Mouse (Mus musculus): ENCODE results near the gene Gstp1. TPM values are rescaled to one million over a fixed set of nuclear protein-coding genes. Genes with fewer than 3 reads are reported as not detected.
"Not testable (repeated sequence)": the region's sequence is repeated elsewhere in the genome, so short reads cannot be mapped to it uniquely, and the experiment has no call there.

Gstp1 gene
- polyA plus RNA-seq, 1 experiment = 119 TPM

GRCm38 (mm10) chr19:4071406-4071805, 33.6 kb upstream of the Gstp1 start:
- H3K9ac ChIP-seq (ENCODE audit: low read depth, poor library complexity, severe bottlenecking) = no peak overlapping the region
- TF ChIP-seq EP300 (IDR thresholded peaks at IDR 0.05; ENCODE audit: insufficient read depth, low read depth, low read length) (no peak), POLR2A (IDR thresholded peaks at IDR 0.05; ENCODE audit: insufficient read depth, low read length) (no peak), CTCF (IDR thresholded peaks at IDR 0.05; ENCODE audit: low read depth, low read length) (no peak)
- 0 out of 2 replicates have a peak, but pooled peaks cover under 1% of the 10 kb centered on the region for H3K9me3 ChIP-seq (replicated peaks; ENCODE audit: control insufficient read depth, insufficient read depth, low read length, poor library complexity, severe bottlenecking)
- H3K4me1 ChIP-seq (ENCODE audit: control insufficient read depth, insufficient read depth, low read length) = no peaks in the 10 kb centered on the region
- H3K4me3 ChIP-seq (ENCODE audit: low read depth, low read length) = no peak overlapping the region
- H3K27me3 ChIP-seq (ENCODE audit: control insufficient read depth, insufficient read depth, low read length, poor library complexity, severe bottlenecking) = no peaks in the 10 kb centered on the region
- H3K36me3 ChIP-seq (ENCODE audit: control insufficient read depth, insufficient read depth, low read length, poor library complexity, severe bottlenecking) = no peaks in the 10 kb centered on the region
- no peak overlapping the region for H3K27ac ChIP-seq (ENCODE audit: insufficient read depth, low read length)

DNA sequence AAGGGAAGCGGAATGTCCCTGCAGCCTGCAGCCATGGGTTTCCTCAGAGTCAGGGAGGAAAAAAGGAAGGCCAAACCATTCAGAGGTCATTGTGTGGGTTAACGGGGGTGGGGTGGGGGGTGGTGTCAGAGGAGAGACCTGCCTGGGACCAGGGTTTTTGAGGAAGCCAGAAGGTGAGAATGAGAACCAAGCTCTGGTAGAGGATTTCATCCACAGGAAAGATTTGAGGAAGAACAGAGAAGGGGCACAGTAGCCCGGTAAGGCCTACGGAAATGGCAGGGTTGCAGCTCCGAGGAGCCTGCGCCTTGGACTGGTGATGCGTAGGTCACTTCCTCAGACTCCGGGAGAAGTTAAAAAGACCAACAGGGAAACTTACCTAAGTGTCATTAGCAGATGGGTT, 33.0 kb upstream of the Gstp1 start:
- TF ChIP-seq EP300 (IDR thresholded peaks at IDR 0.05; ENCODE audit: insufficient read depth, low read depth, low read length) (no peak), POLR2A (IDR thresholded peaks at IDR 0.05; ENCODE audit: insufficient read depth, low read length) (no peak), CTCF (IDR thresholded peaks at IDR 0.05; ENCODE audit: low read depth, low read length) (no peak)
- Histone ChIP-seq H3K4me3 (ENCODE audit: low read depth, low read length) (no peak overlapping the region), H3K27ac (ENCODE audit: insufficient read depth, low read length) (no peak overlapping the region), H3K4me1 (ENCODE audit: control insufficient read depth, insufficient read depth, low read length) (no peaks in the 10 kb centered on the region), H3K27me3 (ENCODE audit: control insufficient read depth, insufficient read depth, low read length, poor library complexity, severe bottlenecking) (no peaks in the 10 kb centered on the region), H3K9ac (ENCODE audit: low read depth, poor library complexity, severe bottlenecking) (0 out of 2 replicates have a peak overlapping the region, but pooled peaks have one; percentile 42), H3K9me3 (replicated peaks; ENCODE audit: control insufficient read depth, insufficient read depth, low read length, poor library complexity, severe bottlenecking) (0 out of 2 replicates have a peak, but pooled peaks cover 2% of the 10 kb centered on the region), H3K36me3 (ENCODE audit: control insufficient read depth, insufficient read depth, low read length, poor library complexity, severe bottlenecking) (no peaks in the 10 kb centered on the region)

- Histone ChIP-seq H3K27me3 (ENCODE audit: control insufficient read depth, insufficient read depth, low read length, poor library complexity, severe bottlenecking) (no peaks in the 10 kb centered on the region), H3K4me1 (ENCODE audit: control insufficient read depth, insufficient read depth, low read length) (no peaks in the 10 kb centered on the region), H3K4me3 (ENCODE audit: low read depth, low read length) (no peak overlapping the region), H3K27ac (ENCODE audit: insufficient read depth, low read length) (no peak overlapping the region), H3K36me3 (ENCODE audit: control insufficient read depth, insufficient read depth, low read length, poor library complexity, severe bottlenecking) (no peaks in the 10 kb centered on the region), H3K9ac (ENCODE audit: low read depth, poor library complexity, severe bottlenecking) (0 out of 2 replicates have a peak overlapping the region, but pooled peaks have one; percentile 42), H3K9me3 (replicated peaks; ENCODE audit: control insufficient read depth, insufficient read depth, low read length, poor library complexity, severe bottlenecking) (0 out of 2 replicates have a peak, but pooled peaks cover 2% of the 10 kb centered on the region)
- TF ChIP-seq EP300 (IDR thresholded peaks at IDR 0.05; ENCODE audit: insufficient read depth, low read depth, low read length) = no peak
- no peak for TF ChIP-seq CTCF (IDR thresholded peaks at IDR 0.05; ENCODE audit: low read depth, low read length)
- TF ChIP-seq POLR2A (IDR thresholded peaks at IDR 0.05; ENCODE audit: insufficient read depth, low read length) = no peak
Observed at GRCm38 (mm10) chr19:4070311-4070710, 32.5 kb upstream of the Gstp1 start.

DNA sequence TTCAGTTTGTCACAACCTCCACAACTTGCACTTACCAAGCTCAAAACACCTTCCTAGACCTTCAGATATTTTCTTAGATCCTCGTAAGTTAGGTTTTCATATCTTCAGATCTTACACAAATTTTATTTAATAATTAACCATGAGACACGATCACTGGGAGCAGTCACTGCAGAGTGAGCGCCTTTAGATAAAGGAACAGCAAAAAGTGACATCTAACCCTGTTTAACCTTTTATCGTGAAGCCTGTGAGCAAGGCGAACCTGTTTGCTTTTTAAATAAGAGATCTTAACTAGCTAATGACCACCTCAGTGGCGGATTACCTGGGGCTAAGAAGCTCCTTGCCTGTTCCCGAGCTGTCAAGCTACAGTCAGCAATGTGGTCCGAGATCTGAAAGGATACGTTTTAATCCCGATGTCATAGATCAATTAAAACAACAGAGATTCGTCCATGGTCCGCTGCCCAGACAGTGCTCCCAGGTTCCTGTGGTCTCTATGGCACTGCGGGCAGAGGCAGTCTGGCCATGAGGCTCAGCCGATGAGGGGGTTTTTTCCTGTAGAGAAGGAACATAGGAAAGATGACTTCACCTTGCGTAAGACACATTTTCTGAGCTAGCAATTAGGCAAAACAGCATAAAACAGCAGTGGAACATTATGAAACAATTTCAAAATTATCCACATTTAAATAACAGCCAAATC, 31.1 kb upstream of the Gstp1 start:
- Histone ChIP-seq H3K4me1 (ENCODE audit: control insufficient read depth, insufficient read depth, low read length) (no peaks in the 10 kb centered on the region), H3K9ac (ENCODE audit: low read depth, poor library complexity, severe bottlenecking) (no peak overlapping the region), H3K27ac (ENCODE audit: insufficient read depth, low read length) (no peak overlapping the region), H3K4me3 (ENCODE audit: low read depth, low read length) (no peak overlapping the region), H3K9me3 (replicated peaks; ENCODE audit: control insufficient read depth, insufficient read depth, low read length, poor library complexity, severe bottlenecking) (0 out of 2 replicates have a peak, but pooled peaks cover 2% of the 10 kb centered on the region), H3K27me3 (ENCODE audit: control insufficient read depth, insufficient read depth, low read length, poor library complexity, severe bottlenecking) (no peaks in the 10 kb centered on the region), H3K36me3 (ENCODE audit: control insufficient read depth, insufficient read depth, low read length, poor library complexity, severe bottlenecking) (no peaks in the 10 kb centered on the region)
- no peak for TF ChIP-seq CTCF (IDR thresholded peaks at IDR 0.05; ENCODE audit: low read depth, low read length)
- no peak for TF ChIP-seq POLR2A (IDR thresholded peaks at IDR 0.05; ENCODE audit: insufficient read depth, low read length)
- TF ChIP-seq EP300 (IDR thresholded peaks at IDR 0.05; ENCODE audit: insufficient read depth, low read depth, low read length) = no peak

DNA sequence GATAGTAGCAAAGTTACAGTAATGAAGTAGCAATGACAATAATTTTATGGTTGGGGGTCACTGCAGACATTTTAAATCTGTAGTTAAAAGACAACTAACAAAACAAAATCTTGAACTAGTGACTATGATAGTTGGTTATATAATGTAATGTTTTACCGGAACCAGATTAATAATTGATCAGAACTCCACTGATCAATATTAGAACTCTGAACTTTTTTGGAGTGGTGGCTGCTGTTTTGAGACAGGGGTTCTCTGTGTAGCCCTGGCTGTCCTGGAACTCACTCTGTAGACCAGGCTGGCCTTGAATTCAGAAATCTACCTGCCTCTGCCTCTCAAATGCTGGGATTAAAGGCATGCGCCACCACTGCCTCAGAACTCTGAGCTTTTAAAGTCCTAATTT, 30.5 kb upstream of the Gstp1 start:
- H3K4me3 ChIP-seq (ENCODE audit: low read depth, low read length); H3K36me3 ChIP-seq (ENCODE audit: control insufficient read depth, insufficient read depth, low read length, poor library complexity, severe bottlenecking); H3K4me1 ChIP-seq (ENCODE audit: control insufficient read depth, insufficient read depth, low read length); H3K9me3 ChIP-seq (replicated peaks; ENCODE audit: control insufficient read depth, insufficient read depth, low read length, poor library complexity, severe bottlenecking); H3K27me3 ChIP-seq (ENCODE audit: control insufficient read depth, insufficient read depth, low read length, poor library complexity, severe bottlenecking); H3K27ac ChIP-seq (ENCODE audit: insufficient read depth, low read length); H3K9ac ChIP-seq (ENCODE audit: low read depth, poor library complexity, severe bottlenecking): not testable (repeated sequence)

- H3K4me1 ChIP-seq (ENCODE audit: control insufficient read depth, insufficient read depth, low read length) = no peaks in the 10 kb centered on the region
- H3K27me3 ChIP-seq (ENCODE audit: control insufficient read depth, insufficient read depth, low read length, poor library complexity, severe bottlenecking) = no peaks in the 10 kb centered on the region
- no peak overlapping the region for H3K9ac ChIP-seq (ENCODE audit: low read depth, poor library complexity, severe bottlenecking)
- H3K4me3 ChIP-seq (ENCODE audit: low read depth, low read length) = no peak overlapping the region
- 0 out of 2 replicates have a peak, but pooled peaks cover 2% of the 10 kb centered on the region for H3K9me3 ChIP-seq (replicated peaks; ENCODE audit: control insufficient read depth, insufficient read depth, low read length, poor library complexity, severe bottlenecking)
- H3K27ac ChIP-seq (ENCODE audit: insufficient read depth, low read length) = no peak overlapping the region
- no peak for TF ChIP-seq EP300 (IDR thresholded peaks at IDR 0.05; ENCODE audit: insufficient read depth, low read depth, low read length)
- no peak for TF ChIP-seq CTCF (IDR thresholded peaks at IDR 0.05; ENCODE audit: low read depth, low read length)
- TF ChIP-seq POLR2A (IDR thresholded peaks at IDR 0.05; ENCODE audit: insufficient read depth, low read length) = no peak
- H3K36me3 ChIP-seq (ENCODE audit: control insufficient read depth, insufficient read depth, low read length, poor library complexity, severe bottlenecking) = no peaks in the 10 kb centered on the region
Observed at GRCm38 (mm10) chr19:4066877-4067276, 29.1 kb upstream of the Gstp1 start.

Measured in ES-Bruce4 (cell line).